Mouse (Mus musculus) erythroid progenitor cell, adult 5-6 weeks (primary cell): Measurements from ENCODE around the gene Pias4. TPM values are rescaled to one million over a fixed set of nuclear protein-coding genes. Genes with fewer than 3 reads are reported as not detected.
"Not testable (repeated sequence)": the region's sequence is repeated elsewhere in the genome, so short reads cannot be mapped to it uniquely, and the experiment has no call there.

Experiments used
- ATAC-seq: replicated peaks from 2 replicates; pipeline ENCODE4 v1.8.0; 2016; ENCODE audit warnings: moderate number of reproducible peaks, mild to moderate bottlenecking, moderate TSS enrichment, inconsistent platforms; ENCODE audit not compliant: poor library complexity, low FRiP score, severe bottlenecking
- total RNA-seq, 2 experiments: library from RNA; stranded (forward) in 1 of 2; stranded (reverse) in 1 of 2; fragments of 150-400 nt in 1 of 2; fragments of 186-747, 209-891 nt in 1 of 2; gene quantifications; 2 replicates each; pipeline versions ENCODE4 v1.2.3 to v1.2.4; 2015 to 2017; ENCODE audit warnings: low replicate concordance in 2 of 2

Pias4 gene
- total RNA-seq, 2 experiments from 2014 or later, result 15.3 to 27.2 TPM

GRCm38 (mm10) chr10:81175345-81175701, 7.6 kb upstream of the Pias4 start:
- not testable (repeated sequence) for ATAC-seq

- ATAC-seq, result peak; percentile 66
Observed at GRCm38 (mm10) chr10:81174617-81175344, 7.1 kb upstream of the Pias4 start.

GRCm38 (mm10) chr10:81173132-81173531, 5.4 kb upstream of the Pias4 start:
- peak; percentile 45 for ATAC-seq

GRCm38 (mm10) chr10:81169411-81169900, 1.7 kb upstream of the Pias4 start:
- ATAC-seq, result not testable (repeated sequence)

GRCm38 (mm10) chr10:81168521-81169244, 960 bp upstream of the Pias4 start:
- ATAC-seq, result peak; percentile 58

GRCm38 (mm10) chr10:81168087-81168431, 336 bp upstream of the Pias4 start:
- peak; percentile 44 for ATAC-seq

- ATAC-seq, result no peak
Observed at GRCm38 (mm10) chr10:81165118-81165517, 2.6 kb downstream of the Pias4 start.

GRCm38 (mm10) chr10:81162318-81162652, 5.4 kb downstream of the Pias4 start:
- peak; percentile 20; the same call in 1 of the 2 replicates for ATAC-seq

- no peak for ATAC-seq
Observed at GRCm38 (mm10) chr10:81161602-81162317, 6.0 kb downstream of the Pias4 start.

- ATAC-seq, result no peak
Observed at GRCm38 (mm10) chr10:81154736-81155135, 13.0 kb downstream of the Pias4 start.

GRCm38 (mm10) chr10:81154313-81154712, 13.4 kb downstream of the Pias4 start:
- no peak for ATAC-seq

- ATAC-seq, result no peak
Observed at GRCm38 (mm10) chr10:81152609-81153008, 15.1 kb downstream of the Pias4 start.

GRCm38 (mm10) chr10:81151261-81151660, 16.5 kb downstream of the Pias4 start:
- ATAC-seq, result no peak

GRCm38 (mm10) chr10:81146296-81146695, 21.4 kb downstream of the Pias4 start:
- no peak for ATAC-seq

GRCm38 (mm10) chr10:81145778-81146177, 21.9 kb downstream of the Pias4 start:
- ATAC-seq, result no peak

- no peak for ATAC-seq
Observed at GRCm38 (mm10) chr10:81145307-81145706, 22.4 kb downstream of the Pias4 start.

GRCm38 (mm10) chr10:81144667-81145066, 23.1 kb downstream of the Pias4 start:
- no peak for ATAC-seq

GRCm38 (mm10) chr10:81143845-81144437, 23.8 kb downstream of the Pias4 start:
- no peak for ATAC-seq

GRCm38 (mm10) chr10:81143157-81143633, 24.5 kb downstream of the Pias4 start:
- ATAC-seq, result no peak

- no peak for ATAC-seq
Observed at GRCm38 (mm10) chr10:81142551-81142981, 25.2 kb downstream of the Pias4 start.
